Mouse (Mus musculus) gonadal fat pad, adult 2 months (tissue): Measurements from ENCODE around the gene Ufsp1. TPM values are rescaled to one million over a fixed set of nuclear protein-coding genes. Genes with fewer than 3 reads are reported as not detected.

Experiments
- DNase-seq: peaks from one replicate; pipeline ENCODE4 v3.0.0-alpha.2; 2012; ENCODE audit warnings: low read depth
- polyA plus RNA-seq: library from polyadenylated mRNA; depleted of rRNA; stranded (reverse); fragments of >200 nt; gene quantifications from 2 replicates; pipeline ENCODE4 v1.2.3, GENCODE M21; 2012; rRNA removed

The Ufsp1 gene
- polyA plus RNA-seq, 1 experiment, result 18.3 TPM

DNA sequence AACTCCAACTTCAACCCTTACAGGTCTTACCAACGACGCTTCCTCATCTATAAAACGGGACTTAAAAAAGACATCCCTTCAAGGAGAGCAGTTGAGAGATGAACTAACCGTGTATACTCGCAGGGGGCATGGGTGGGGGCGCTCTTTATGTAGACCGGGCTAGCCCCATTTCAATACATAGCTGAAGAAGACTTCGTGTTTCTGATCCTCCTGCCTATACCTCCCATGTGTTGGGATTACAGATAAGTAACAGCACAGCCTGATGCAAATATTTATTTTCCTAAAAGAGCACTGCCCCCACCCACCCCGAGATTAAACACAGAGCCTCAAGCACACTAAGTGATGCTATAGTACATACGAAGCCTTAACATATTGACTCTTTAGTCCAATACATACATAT lies 39.9 kb downstream of the Ufsp1 start:
- no peak for DNase-seq

DNA sequence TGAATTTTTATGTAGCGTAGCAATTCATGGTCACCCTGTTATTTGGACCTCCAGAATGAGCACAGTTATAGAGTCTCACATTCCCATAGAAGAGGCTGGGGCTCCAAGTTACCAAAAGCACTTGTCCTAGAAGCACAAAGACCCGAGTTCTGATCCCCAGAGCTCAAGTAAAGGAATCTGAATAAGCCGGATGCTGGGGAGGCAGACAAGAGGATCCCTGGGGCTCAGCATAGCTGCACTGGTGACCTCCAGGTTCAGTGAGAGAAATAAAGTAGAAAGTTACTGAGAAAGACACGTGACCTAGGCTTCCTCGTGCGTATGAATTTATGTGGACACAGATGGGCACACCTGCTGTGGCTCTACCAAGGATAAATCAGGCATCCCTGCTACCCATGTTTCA lies 40.6 kb downstream of the Ufsp1 start:
- DNase-seq, result no peak

GRCm38 (mm10) chr5:137337190-137337589 lies 42.8 kb downstream of the Ufsp1 start:
- no peak for DNase-seq

DNA sequence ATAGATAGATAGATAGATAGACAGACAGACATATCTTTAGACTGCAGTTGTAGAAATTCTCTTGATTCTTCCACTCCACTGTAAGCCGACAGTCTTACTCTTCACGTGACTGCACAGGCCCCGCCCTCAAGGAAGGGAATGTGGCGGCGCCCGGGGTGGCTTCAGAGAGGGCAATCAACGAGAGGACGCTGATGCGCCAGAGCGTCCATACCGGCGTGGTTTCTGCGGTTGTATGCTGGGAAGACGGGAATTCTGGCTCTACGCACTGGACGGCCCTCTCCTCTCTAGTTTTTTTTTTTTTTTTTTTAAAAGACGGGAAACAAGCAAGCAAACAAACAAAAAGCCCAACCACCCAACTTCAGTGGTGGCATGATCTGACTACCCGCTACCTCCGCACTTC lies 43.8 kb downstream of the Ufsp1 start:
- no peak for DNase-seq

DNA sequence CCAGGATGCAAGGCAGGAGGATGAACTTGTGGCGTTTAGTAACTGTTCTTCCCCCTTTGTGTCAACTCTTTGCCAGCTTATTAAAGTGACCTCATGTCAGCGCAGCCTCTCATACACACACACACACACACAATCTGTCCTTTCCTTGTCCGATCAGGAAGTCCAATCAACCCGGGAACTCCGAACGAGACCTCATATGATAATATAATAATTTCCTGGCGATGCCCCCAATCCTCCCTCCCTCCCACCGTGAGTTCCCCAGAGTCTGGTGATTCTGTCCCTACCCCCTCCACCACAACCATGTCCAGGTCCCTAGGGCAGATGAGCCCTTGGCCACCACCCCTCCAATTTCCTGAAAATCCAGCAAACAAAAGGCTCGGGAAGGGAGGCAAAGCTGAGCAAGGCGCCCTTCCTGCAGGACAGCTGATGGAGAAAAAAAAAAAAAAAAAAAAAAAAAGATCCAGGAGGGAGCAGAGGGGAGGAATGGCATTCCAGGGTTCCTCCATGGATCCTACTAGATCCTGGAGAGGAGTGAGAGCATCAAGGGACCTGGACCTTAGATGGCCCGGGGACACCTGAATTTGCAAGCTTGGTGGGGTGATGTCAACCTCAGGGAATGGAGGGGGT lies 44.3 kb downstream of the Ufsp1 start:
- DNase-seq, result no peak

DNA sequence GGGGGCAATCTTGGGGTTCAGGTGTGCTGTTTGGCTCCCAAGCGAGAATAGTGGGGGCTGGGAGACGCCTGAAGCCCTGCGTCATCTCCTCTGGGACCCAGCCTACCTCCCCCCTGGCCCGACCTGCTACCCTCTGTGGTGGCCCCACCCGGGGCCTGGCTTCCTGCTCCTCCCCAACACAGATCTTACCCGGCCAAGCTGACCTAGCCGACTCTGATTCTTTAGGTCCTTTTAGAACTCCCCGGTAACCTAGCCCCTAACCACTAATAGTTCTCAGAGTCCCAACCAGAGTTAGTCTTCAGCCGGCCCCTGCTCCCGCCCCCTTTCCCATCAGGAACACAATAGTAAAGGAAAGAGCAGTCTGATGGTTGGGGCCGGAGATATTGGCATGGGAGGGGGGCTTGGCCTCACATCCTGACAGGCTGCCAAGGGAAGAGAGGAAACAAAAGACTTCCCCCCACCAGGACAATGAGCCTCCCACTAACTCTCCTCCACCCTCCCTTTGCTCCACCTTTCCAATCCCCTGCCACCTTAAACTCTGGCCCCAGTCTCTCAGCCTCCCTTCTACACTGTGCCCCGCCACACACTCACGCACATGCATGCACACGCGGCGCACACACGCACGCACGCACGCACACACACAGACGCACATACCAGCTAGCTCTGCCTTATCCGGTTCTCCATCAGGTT lies 45.0 kb downstream of the Ufsp1 start:
- DNase-seq, result no peak

DNA sequence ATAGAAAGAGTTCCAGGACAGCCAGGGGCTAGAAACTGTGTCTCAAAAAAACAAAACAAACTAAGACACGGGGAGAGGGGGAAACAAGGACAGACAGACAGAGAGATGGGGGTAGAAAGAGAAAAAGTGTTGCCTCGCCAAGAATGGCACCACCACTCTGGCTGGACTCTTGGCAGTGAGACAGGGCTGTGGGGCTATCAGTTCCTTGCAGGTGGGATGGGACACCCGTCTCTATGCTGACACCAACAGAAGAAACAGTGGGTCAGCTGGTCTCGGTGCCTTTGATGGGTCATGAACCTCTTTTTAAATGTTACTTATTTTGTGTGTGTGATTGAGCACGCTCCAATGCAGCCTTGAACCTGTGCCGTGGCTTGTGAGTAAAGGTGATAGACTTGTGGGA lies 45.8 kb downstream of the Ufsp1 start:
- DNase-seq, result no peak

- no peak for DNase-seq
Measured at GRCm38 (mm10) chr5:137342407-137343012, 48.1 kb downstream of the Ufsp1 start.

DNA sequence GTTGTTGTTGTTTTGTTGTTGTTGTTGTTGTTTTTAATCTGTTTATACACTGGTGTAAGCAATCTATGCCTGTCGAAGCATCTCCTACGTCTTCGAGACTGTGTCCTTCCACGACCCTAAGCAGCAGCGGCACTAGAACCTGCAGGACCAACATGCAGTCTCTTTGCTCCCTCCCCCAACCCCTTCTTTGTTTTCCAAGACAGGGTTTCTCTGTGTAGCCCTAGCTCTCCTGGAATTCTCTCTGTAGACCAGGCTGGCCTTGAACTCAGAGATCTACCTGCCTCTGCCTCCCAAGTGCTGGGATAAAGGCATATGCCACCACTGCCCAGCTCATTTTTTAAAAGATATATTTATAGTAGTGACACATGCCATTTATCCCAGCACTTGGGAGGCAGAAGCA lies 49.0 kb downstream of the Ufsp1 start:
- no peak for DNase-seq

DNA sequence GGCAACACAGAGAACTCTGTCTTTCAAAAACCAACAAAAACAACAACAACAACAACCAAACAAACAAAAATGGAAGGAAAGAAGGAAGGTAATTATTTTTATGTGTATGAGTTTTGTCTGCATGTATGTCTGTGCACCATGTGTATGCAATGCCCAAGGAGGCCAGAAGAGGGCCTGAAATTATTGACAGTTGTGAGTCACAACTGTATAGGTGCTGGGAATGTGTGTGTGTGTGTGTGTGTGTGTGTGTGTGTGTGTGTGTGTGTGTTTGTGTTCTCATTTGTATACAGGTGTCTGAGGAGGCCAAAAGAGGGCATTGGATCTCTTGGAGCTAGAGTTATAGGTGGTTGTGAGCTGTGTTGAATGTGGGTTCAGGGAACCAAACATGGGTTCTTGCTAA lies 49.4 kb downstream of the Ufsp1 start:
- DNase-seq, result no peak

Other genes with a start within 250 kb of the Ufsp1 start
- 43.7 and 60.2 TPM in 2 replicates for gene Ap1s1, start 248.5 kb upstream of the Ufsp1 start, polyA plus RNA-seq
- gene Serpine1, start 222.4 kb upstream of the Ufsp1 start, polyA plus RNA-seq, result 6.6 and 9.2 TPM in 2 replicates
- gene Trim56, start 178.4 kb upstream of the Ufsp1 start, polyA plus RNA-seq, result 7.2 and 12.7 TPM in 2 replicates
- 0.23 TPM in 1 of 2 replicates, not detected in the other for gene Muc3, start 145.3 kb upstream of the Ufsp1 start, polyA plus RNA-seq
- gene Muc3a, start 82.2 kb upstream of the Ufsp1 start, polyA plus RNA-seq, result 0.62 and 0.96 TPM in 2 replicates
- 1.1 and 1.2 TPM in 2 replicates for gene Ache, start 7.1 kb upstream of the Ufsp1 start, polyA plus RNA-seq
- 151 and 153 TPM in 2 replicates for gene Srrt, start 13.0 kb downstream of the Ufsp1 start, polyA plus RNA-seq
- 51.2 and 56.0 TPM in 2 replicates for gene Trip6, start 19.8 kb downstream of the Ufsp1 start, polyA plus RNA-seq
- 20.5 and 21.6 TPM in 2 replicates for gene Slc12a9, start 39.0 kb downstream of the Ufsp1 start, polyA plus RNA-seq
- 30.7 and 30.8 TPM in 2 replicates for gene Ephb4, start 55.5 kb downstream of the Ufsp1 start, polyA plus RNA-seq
- 0.20 TPM in 2 replicates for gene Zan, start 182.4 kb downstream of the Ufsp1 start, polyA plus RNA-seq
- 40.5 and 48.9 TPM in 2 replicates for gene Pop7, start 207.9 kb downstream of the Ufsp1 start, polyA plus RNA-seq
- gene Gigyf1, start 223.9 kb downstream of the Ufsp1 start, polyA plus RNA-seq, result 21.5 and 26.9 TPM in 2 replicates
- gene Epo, start 238.6 kb downstream of the Ufsp1 start, polyA plus RNA-seq, result not detected in 2 replicates
- 740 and 760 TPM in 2 replicates for gene Gnb2, start 238.9 kb downstream of the Ufsp1 start, polyA plus RNA-seq